Comparison of ENCODE assay signal across 26 mouse cellular contexts in the genomic region with DNA sequence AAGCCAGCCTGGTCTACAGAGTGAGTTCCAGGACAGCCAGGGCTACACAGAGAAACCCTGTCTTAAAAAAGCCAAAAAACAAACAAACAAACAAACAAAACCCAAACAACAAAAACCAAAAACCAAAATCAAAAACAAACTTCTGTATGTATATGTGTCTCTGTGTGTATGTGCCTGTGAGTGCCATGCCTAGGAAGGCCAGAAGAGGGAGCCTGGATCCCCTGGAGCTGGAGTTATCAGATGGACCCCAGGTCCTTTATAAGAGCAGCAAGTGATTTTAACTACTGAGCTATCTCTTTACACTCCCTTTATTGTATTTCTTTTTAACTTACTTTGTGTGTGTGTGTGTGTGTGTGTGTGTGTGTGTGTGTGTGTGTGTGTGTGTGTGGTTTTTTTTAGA. TPM values are rescaled to one million over a fixed set of nuclear protein-coding genes. Genes with fewer than 3 reads are reported as not detected.
A peak's percentile ranks its signal among the peaks of the same experiment; 100 is the strongest.
DNase-seq lines count a peak whose midpoint lies in the region; ATAC-seq and TF ChIP-seq lines count a peak whose summit lies in the region.
"Had no signal": no experiment of that assay in that cellular context is flagged by ENCODE, and none has a peak within 500 bp of the region (broad histone marks: within the 10 kb centered on the region; RNA-seq: fewer than 3 reads in every experiment).

No protein-coding gene starts in this region.

- no peak overlapping the region for H3K27ac ChIP-seq in forebrain, postnatal 0 days (ENCODE audit: low read depth, low read length)
- H3K27ac ChIP-seq in forebrain, embryonic 10.5 days: no peak overlapping the region
- no peak overlapping the region for H3K27ac ChIP-seq in left cerebral cortex, adult 2 months
- H3K27ac ChIP-seq: forebrain, embryonic 12.5 days; heart, embryonic 10.5 days; hindbrain, embryonic 10.5 days; limb, embryonic 13.5 days; liver, embryonic 15.5 days had no signal

- H3K9ac ChIP-seq in forebrain, postnatal 0 days: no peak overlapping the region
- H3K9ac ChIP-seq: forebrain, embryonic 12.5 days; limb, embryonic 13.5 days; liver, embryonic 15.5 days had no signal

- no peaks in the 10 kb centered on the region for H3K4me1 ChIP-seq in forebrain, postnatal 0 days (ENCODE audit: insufficient read depth)
- H3K4me1 ChIP-seq in forebrain, embryonic 10.5 days: no peaks in the 10 kb centered on the region
- peaks cover 20% of the 10 kb centered on the region for H3K4me1 ChIP-seq in E14TG2a.4 (replicated peaks; ENCODE audit: low read depth, low read length)
- H3K4me1 ChIP-seq: forebrain, embryonic 12.5 days; limb, embryonic 13.5 days; liver, embryonic 15.5 days had no signal

- H3K27me3 ChIP-seq in forebrain, postnatal 0 days (ENCODE audit: insufficient read depth, low read length): no peaks in the 10 kb centered on the region
- H3K27me3 ChIP-seq in forebrain, embryonic 10.5 days (ENCODE audit: poor library complexity, severe bottlenecking): no peaks in the 10 kb centered on the region
- H3K27me3 ChIP-seq in E14TG2a.4 (ENCODE audit: insufficient read depth, low read length): no peaks in the 10 kb centered on the region
- H3K27me3 ChIP-seq: forebrain, embryonic 12.5 days; limb, embryonic 13.5 days; Patski had no signal

- no peak for DNase-seq in forebrain, postnatal 0 days
- DNase-seq in forebrain, embryonic 10.5 days (ENCODE audit: extremely low spot score, low spot score): no peak
- DNase-seq in left cerebral cortex, adult 2 months (ENCODE audit: extremely low spot score in 1 of 2, low spot score in 2 of 2): no peak
- no peak for DNase-seq in left cerebral cortex, postnatal 14 days (ENCODE audit: low spot score in 2 of 2)
- peak; percentile 66 for DNase-seq in ZHBTc4 (ENCODE audit: low read depth, low spot score)
- DNase-seq in adrenal gland, adult 2 months: no peak
- DNase-seq in urinary bladder, adult 2 months (ENCODE audit: low spot score): no peak
- DNase-seq: cerebellum, adult 8-10 months; gastrocnemius, postnatal 14 days; kidney, adult 9 months; kidney, postnatal 4 days; lung, postnatal 36 days; right cerebral cortex, postnatal 4 days; thymus, postnatal 36 days had no signal

- no peak overlapping the region for H3K4me3 ChIP-seq in forebrain, postnatal 0 days (ENCODE audit: low read depth, low read length)
- no peak overlapping the region for H3K4me3 ChIP-seq in forebrain, embryonic 10.5 days
- H3K4me3 ChIP-seq in left cerebral cortex, adult 2 months: no peak overlapping the region
- H3K4me3 ChIP-seq in E14TG2a.4 (replicated peaks; ENCODE audit: low read length): no peak overlapping the region
- H3K4me3 ChIP-seq: forebrain, embryonic 12.5 days; heart, embryonic 10.5 days; hindbrain, embryonic 10.5 days; limb, embryonic 13.5 days; liver, embryonic 15.5 days had no signal

- no peak for ATAC-seq in forebrain, postnatal 0 days
- ATAC-seq: inflammation-experienced regulatory T-cells, adult 6 months; Patski had no signal

- intact Hi-C loops in left cerebral cortex, adult 2 months (cut with DNase I): no loop called here
- intact Hi-C loops in left cerebral cortex, postnatal 14 days (cut with DNase I): no loop called here

- TF ChIP-seq CTCF in forebrain, postnatal 0 days (IDR thresholded peaks at IDR 0.05; ENCODE audit: low read depth): peak; percentile 24
- peak; percentile 1; the same call in 1 of the 2 replicates for TF ChIP-seq CTCF in left cerebral cortex, adult 2 months (IDR thresholded peaks at IDR 0.05)
- peak; percentile 44 for TF ChIP-seq CTCF in E14TG2a.4 (conservative IDR thresholded peaks at IDR 0.05; ENCODE audit: low read length)

- no peak overlapping the region for H3K4me2 ChIP-seq in forebrain, postnatal 0 days (ENCODE audit: low read depth)
- H3K4me2 ChIP-seq: forebrain, embryonic 12.5 days; limb, embryonic 13.5 days; liver, embryonic 15.5 days had no signal

- H3K36me3 ChIP-seq in forebrain, postnatal 0 days (ENCODE audit: insufficient read depth): peaks cover 10% of the 10 kb centered on the region; the same call in 1 of the 2 replicates
- H3K36me3 ChIP-seq in forebrain, embryonic 10.5 days (replicated peaks): 0 out of 2 replicates have a peak, but pooled peaks cover 8% of the 10 kb centered on the region
- H3K36me3 ChIP-seq in E14TG2a.4 (ENCODE audit: insufficient read depth, low read length): peaks cover 66% of the 10 kb centered on the region
- H3K36me3 ChIP-seq: forebrain, embryonic 12.5 days; liver, embryonic 15.5 days had no signal

- no peaks in the 10 kb centered on the region for H3K9me3 ChIP-seq in forebrain, postnatal 0 days (ENCODE audit: low read length)
- no peaks in the 10 kb centered on the region; the same call in 1 of the 2 replicates for H3K9me3 ChIP-seq in forebrain, embryonic 10.5 days
- H3K9me3 ChIP-seq in E14TG2a.4 (ENCODE audit: low read length): no peaks in the 10 kb centered on the region
- H3K9me3 ChIP-seq: forebrain, embryonic 12.5 days; heart, embryonic 10.5 days; limb, embryonic 13.5 days; liver, embryonic 15.5 days had no signal

RNA-seq across cellular contexts. Expression of a gene that starts 7.8 kb away (rescaled TPM):
- total RNA-seq in forebrain, postnatal 0 days (2014; rRNA removed): 17.1 and 17.5 TPM in 2 replicates
- polyA plus RNA-seq in forebrain, postnatal 0 days (2015; fragmentation: Nextera tagmentation; extraction: Ambion mirVana): 8.9 and 9.4 TPM in 2 replicates
- 8.3 and 8.9 TPM in 2 replicates for polyA plus RNA-seq in forebrain, embryonic 10.5 days (2016; fragmentation: Nextera tagmentation; extraction: Ambion mirVana)
- total RNA-seq in left cerebral cortex, adult 2 months (2021): 10 to 100 TPM; 18.5 to 24.6 TPM
- 10 to 100 TPM; 19.5 to 21.3 TPM for total RNA-seq in left cerebral cortex, postnatal 14 days (2021)
- total RNA-seq in adrenal gland, adult 2 months (2021): 1 to 10 TPM; 5.2 to 9.4 TPM
- 8.8 and 11.2 TPM in 2 replicates for polyA plus RNA-seq in adrenal gland, adult 2 months (2012; rRNA removed)
- 33.6 and 39.8 TPM in 2 replicates for polyA plus RNA-seq in urinary bladder, adult 2 months (2012; rRNA removed)

RNA-seq across cellular contexts. Expression of a gene that starts 9.3 kb away (rescaled TPM):
- 0.46 and 0.52 TPM in 2 replicates for total RNA-seq in forebrain, postnatal 0 days (2014; rRNA removed)
- polyA plus RNA-seq in forebrain, postnatal 0 days (2015; fragmentation: Nextera tagmentation; extraction: Ambion mirVana): not detected in 2 replicates
- 0.31 and 0.42 TPM in 2 replicates for polyA plus RNA-seq in forebrain, embryonic 10.5 days (2016; fragmentation: Nextera tagmentation; extraction: Ambion mirVana)
- total RNA-seq in left cerebral cortex, adult 2 months (2021): under 1 TPM; 0.23 to 0.61 TPM
- 1 to 10 TPM in 1 of 2 experiments, under 1 TPM in 1; 0.99 to 1.2 TPM for total RNA-seq in left cerebral cortex, postnatal 14 days (2021)
- under 1 TPM in 1 of 2 experiments, not detected in 1; 0.23 TPM for total RNA-seq in adrenal gland, adult 2 months (2021)
- polyA plus RNA-seq in adrenal gland, adult 2 months (2012; rRNA removed): 0.18 TPM in 1 of 2 replicates, not detected in the other
- polyA plus RNA-seq in urinary bladder, adult 2 months (2012; rRNA removed): 0.59 and 1.1 TPM in 2 replicates
- polyA plus RNA-seq: inflammation-experienced regulatory T-cells, adult 6 months had no signal

RNA-seq across cellular contexts. Expression of a gene that starts 41.0 kb away (rescaled TPM):
- 76.5 and 81.0 TPM in 2 replicates for total RNA-seq in forebrain, postnatal 0 days (2014; rRNA removed)
- 21.7 and 26.0 TPM in 2 replicates for polyA plus RNA-seq in forebrain, postnatal 0 days (2015; fragmentation: Nextera tagmentation; extraction: Ambion mirVana)
- polyA plus RNA-seq in forebrain, embryonic 10.5 days (2016; fragmentation: Nextera tagmentation; extraction: Ambion mirVana): 6.0 and 8.9 TPM in 2 replicates
- 100 to 1,000 TPM; 156 to 159 TPM for total RNA-seq in left cerebral cortex, adult 2 months (2021)
- 100 to 1,000 TPM; 159 to 168 TPM for total RNA-seq in left cerebral cortex, postnatal 14 days (2021)
- total RNA-seq in adrenal gland, adult 2 months (2021): 1 to 10 TPM; 1.1 to 2.8 TPM
- 4.3 and 4.7 TPM in 2 replicates for polyA plus RNA-seq in adrenal gland, adult 2 months (2012; rRNA removed)
- polyA plus RNA-seq in urinary bladder, adult 2 months (2012; rRNA removed): 1.4 and 1.9 TPM in 2 replicates

RNA-seq across cellular contexts. Expression of a gene that starts 44.6 kb away (rescaled TPM):
- 32.2 and 47.3 TPM in 2 replicates for total RNA-seq in forebrain, postnatal 0 days (2014; rRNA removed)
- polyA plus RNA-seq in forebrain, postnatal 0 days (2015; fragmentation: Nextera tagmentation; extraction: Ambion mirVana): 36.8 and 39.8 TPM in 2 replicates
- polyA plus RNA-seq in forebrain, embryonic 10.5 days (2016; fragmentation: Nextera tagmentation; extraction: Ambion mirVana): 0.47 and 0.81 TPM in 2 replicates
- 100 to 1,000 TPM; 156 to 178 TPM for total RNA-seq in left cerebral cortex, adult 2 months (2021)
- total RNA-seq in left cerebral cortex, postnatal 14 days (2021): 100 to 1,000 TPM; 198 to 216 TPM
- 1 to 10 TPM; 2.4 to 3.8 TPM for total RNA-seq in adrenal gland, adult 2 months (2021)
- polyA plus RNA-seq in adrenal gland, adult 2 months (2012; rRNA removed): 5.7 and 10.3 TPM in 2 replicates
- polyA plus RNA-seq in urinary bladder, adult 2 months (2012; rRNA removed): 19.2 and 21.0 TPM in 2 replicates
- polyA plus RNA-seq: inflammation-experienced regulatory T-cells, adult 6 months; liver, embryonic 15.5 days had no signal

RNA-seq across cellular contexts. Expression of a gene that starts 48.5 kb away (rescaled TPM):
- total RNA-seq in forebrain, postnatal 0 days (2014; rRNA removed): not detected in 2 replicates
- polyA plus RNA-seq in forebrain, postnatal 0 days (2015; fragmentation: Nextera tagmentation; extraction: Ambion mirVana): not detected in 2 replicates
- not detected in 2 replicates for polyA plus RNA-seq in forebrain, embryonic 10.5 days (2016; fragmentation: Nextera tagmentation; extraction: Ambion mirVana)
- under 1 TPM in 1 of 2 experiments, not detected in 1; 0.23 TPM for total RNA-seq in left cerebral cortex, adult 2 months (2021)
- total RNA-seq in left cerebral cortex, postnatal 14 days (2021): under 1 TPM; 0.40 to 0.59 TPM
- not detected for total RNA-seq in adrenal gland, adult 2 months (2021)
- not detected in 2 replicates for polyA plus RNA-seq in adrenal gland, adult 2 months (2012; rRNA removed)
- not detected in 2 replicates for polyA plus RNA-seq in urinary bladder, adult 2 months (2012; rRNA removed)
- total RNA-seq: adrenal gland, postnatal 4 days; CH12.LX; gastrocnemius, postnatal 14 days; layer of hippocampus, postnatal 10 days had no signal
- polyA plus RNA-seq: forebrain, embryonic 12.5 days; heart, embryonic 10.5 days; heart, postnatal 0 days; hindbrain, embryonic 10.5 days; limb, embryonic 13.5 days; liver, embryonic 15.5 days; Patski had no signal

Comparison
In these comparisons a context has a peak if more than half of its experiments do, and no peak if none do; other contexts are left out.
1. RNA of a gene that starts 41.0 kb away (total RNA-seq): 159 to 168 TPM in left cerebral cortex, postnatal 14 days, 156 to 159 TPM in left cerebral cortex, adult 2 months and 76.5 to 81.0 TPM in forebrain, postnatal 0 days; 1.1 to 2.8 TPM in adrenal gland, adult 2 months; every median in the first group is over 10 times any median in the second.
2. Peak in every context shown above with its lines, with median percentiles within 50 percentile points of each other: CTCF ChIP-seq.